Mouse (Mus musculus): Measurements from ENCODE around the gene Asb8.

Asb8 gene

DNA sequence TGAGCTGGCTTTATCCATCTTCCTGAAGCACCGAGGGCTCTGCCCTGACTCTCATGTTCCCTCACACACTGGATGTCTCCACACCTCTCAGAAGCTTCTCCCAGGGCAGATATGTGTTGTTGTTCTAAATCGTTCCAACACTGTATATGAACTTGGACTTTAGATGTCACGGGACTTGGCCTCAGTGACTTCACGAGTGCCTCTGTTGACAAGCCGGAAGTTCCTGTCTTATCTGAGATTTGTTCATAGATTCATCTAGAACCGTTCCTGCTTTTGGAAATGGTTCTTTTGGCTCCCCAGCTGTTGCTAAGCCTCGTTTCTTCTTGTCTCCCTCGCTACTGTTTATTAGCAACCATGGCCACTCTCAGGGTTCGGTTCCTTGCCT is 49.7 kb downstream of the Asb8 start:
- DNase-seq (ENCODE audit: low spot score), result no peak

DNA sequence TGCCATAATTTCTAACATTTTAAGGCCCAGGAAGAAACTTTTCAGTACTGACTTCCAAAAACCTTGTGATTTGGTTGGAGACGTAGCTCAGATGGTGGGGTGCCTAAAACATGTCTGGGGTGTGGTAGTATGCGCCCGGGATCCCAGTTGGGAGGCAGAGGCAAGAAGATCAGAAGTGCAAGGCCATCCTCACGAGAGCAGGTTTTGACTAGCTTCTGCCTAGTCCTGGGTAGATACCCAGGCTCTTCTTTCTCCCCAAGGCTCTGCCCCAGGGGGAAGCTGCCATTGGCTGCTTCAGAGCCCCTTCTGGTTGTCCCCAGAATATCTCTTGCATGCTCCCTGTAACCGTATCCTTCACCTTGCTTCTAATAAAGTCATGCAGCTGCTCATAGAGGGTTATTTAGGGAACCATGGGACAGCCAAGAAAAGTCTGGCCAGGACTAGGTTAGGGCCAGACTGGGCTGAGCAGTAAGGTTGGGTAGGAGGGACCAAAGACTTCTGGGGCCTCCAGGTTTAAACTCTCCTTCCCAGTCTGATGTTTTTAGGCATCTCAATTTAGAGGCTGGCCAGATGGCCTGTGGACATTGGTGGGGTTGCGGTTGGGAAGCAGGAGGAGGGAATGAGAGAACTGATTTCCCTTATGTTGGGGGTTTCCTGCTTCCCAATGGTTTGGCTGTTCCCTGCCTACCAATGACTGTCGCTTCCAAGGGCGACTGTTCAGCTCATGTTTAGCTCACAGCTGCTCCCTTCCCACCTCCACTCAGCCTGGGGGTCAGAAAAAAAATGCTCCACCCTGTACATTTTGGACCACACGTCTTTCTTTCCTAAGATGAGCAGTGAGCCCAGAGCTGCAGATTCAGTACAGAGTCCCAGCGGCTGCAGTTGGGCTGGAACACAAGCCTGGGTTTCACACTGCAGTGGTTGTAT is 50.3 kb downstream of the Asb8 start:
- no peak for DNase-seq (ENCODE audit: low spot score)

DNA sequence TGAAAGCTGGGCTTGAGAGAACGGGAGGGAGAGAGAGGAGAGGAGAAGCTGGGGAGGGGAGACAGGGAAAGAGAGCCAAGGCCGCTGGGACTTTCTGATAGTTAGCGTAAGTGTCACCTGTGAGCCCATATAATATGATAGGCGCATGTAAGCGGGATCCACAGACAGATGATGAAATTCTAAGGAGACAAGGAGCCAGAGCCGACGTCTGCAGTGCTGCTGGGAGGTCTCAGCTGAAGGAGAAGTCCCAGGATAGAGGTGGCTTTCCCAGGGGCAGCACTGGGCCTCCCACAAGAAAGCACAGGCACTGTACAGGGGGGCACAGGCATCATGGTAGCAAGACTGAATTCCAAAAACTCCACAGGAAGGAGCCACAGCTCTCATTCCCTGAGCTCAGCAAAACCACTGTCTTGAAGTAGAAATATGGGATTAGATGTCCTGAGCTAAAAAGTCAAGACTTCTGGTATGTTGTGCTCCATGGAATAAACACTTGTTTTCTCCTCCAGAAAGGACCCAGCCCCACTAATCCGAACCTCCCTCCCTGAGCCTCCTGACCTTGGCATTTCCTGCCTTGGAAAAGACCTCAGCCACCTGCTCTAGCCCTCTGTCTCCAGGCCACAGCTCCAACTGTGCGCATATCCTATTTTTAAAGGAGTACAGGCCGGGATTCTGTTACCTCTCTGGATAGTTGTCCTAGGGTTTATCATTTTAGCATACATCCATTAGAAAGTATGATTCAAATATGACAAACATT is 51.1 kb downstream of the Asb8 start:
- no peak for DNase-seq (ENCODE audit: low spot score)

DNA sequence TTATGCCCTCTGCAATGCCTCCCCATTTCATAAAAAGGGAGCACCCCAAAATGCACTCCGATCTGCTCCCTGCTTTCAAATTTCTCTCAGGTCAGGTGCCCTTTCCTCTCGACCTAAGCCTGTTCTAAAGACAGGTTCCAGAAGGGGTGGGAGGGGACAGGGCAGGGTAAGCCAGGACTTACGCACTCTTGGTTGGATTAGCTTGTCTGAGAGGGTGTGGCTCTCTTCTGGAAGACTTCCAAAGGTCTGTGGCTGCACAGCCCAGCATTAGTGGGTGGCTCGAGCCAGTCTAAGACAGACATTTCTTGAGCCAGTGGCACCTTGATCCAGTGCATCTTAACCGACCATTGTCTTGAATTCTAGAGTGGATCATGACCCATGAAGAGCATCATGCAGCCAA is 53.6 kb downstream of the Asb8 start:
- peak; percentile 14 for DNase-seq (ENCODE audit: low spot score)

DNA sequence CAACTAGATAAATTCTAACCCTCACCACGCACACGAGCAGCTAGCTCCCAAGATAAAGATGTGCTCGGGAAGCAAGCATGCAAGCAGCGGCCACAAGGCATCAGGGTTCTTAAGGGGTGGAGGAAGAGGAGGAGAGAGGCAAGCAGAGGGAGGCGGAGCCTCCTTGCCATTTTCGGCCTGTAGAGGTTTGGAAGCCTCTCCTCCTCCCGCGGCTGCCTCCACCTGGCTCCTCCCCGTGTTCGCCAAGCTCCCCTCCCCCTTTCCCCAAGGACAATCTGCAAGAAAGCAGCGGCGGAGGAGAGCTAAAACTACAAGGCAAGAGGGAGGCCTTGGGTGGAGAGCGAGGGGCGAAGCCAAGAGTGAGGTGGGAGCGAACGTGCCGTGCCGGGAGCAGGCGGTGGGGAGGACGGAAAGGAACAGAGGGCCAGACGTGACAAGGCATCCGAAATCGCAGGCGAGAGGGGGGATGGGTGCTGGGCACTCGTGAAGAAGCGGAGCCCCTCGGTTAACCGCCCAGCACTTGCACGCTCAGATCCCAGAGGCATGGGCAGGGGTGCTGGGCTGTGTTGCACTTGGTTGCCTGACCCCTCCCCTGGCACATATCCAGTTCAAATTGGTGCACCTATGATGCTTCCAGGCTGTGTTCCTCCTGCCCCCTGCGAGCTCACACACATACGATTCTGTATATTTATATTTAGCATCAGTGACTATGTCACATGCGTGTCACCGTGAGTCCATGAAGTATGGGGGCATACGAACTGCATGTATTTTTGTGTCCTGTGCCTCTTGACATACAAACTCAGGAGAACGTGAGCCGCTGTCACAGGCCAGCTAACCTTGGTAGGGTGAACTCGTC is 56.9 kb downstream of the Asb8 start:
- DNase-seq (ENCODE audit: low spot score), result peak; percentile 84

DNA sequence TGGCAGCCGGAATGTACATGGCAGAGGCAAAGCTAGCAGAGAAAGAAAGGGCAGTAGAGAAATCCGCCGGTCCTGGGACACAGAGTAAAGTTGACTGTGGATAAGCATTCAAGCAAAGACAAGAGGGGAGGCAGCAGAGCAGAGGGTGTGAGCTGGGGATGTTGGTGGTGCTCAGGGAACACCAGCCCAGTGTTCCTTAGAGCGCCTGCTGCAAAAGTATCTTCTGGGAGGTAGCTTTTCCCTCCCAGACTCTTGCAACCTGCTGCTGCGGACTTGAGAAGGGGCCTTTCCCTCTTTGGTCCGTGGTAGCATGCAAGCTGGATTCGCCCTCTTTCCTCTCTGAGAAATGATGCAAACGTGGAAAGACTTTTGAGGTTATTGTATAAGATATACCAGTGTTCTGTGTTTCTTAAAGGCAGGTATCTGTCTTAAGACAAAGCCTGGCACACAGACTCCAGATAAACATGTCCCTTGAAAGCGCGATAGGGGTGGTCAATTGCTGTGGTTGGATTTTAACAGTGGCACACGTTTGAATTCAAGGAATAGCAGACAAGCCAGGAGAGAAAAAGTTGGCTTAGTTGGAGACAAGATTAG is 57.6 kb downstream of the Asb8 start:
- no peak for DNase-seq (ENCODE audit: low spot score)

DNA sequence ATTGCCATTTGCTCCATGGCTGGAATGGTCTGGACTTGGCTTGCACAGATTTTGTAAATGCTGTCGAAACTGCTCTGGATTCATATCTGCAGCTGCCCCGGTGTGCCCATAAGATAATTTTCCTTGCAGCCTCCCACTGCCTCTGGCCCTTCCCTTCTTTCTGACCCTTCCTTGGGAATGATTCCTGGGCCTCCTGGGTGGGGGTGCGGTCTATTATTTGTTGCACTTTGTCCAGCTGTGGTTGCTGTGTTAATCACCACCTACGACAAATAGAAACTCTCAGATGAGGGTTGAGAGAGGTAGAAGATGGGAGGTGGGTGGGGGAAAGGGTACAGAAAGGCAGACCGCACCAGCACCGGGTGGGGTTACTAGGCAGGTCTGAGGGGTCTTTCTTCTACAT is 58.2 kb downstream of the Asb8 start:
- DNase-seq (ENCODE audit: low spot score), result no peak

DNA sequence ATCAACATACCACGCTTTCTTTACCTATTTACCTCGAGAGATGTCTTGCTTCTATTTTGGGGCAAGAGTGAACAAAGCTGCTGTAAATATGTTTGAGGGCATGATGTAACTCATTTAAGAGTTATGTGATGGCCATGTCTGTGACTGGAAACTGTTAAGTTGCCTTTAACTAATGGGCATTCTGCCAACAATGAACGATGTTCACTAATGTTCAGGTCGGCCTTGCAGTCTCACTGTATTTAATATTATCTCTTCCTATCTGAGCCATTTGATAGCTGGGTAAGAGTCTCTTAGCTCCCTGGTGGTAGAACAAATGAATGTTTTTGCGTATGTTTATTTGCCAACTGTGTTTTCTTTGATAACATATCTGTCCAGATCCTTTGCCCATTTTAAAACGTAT is 58.9 kb downstream of the Asb8 start:
- no peak for DNase-seq (ENCODE audit: low spot score)

DNA sequence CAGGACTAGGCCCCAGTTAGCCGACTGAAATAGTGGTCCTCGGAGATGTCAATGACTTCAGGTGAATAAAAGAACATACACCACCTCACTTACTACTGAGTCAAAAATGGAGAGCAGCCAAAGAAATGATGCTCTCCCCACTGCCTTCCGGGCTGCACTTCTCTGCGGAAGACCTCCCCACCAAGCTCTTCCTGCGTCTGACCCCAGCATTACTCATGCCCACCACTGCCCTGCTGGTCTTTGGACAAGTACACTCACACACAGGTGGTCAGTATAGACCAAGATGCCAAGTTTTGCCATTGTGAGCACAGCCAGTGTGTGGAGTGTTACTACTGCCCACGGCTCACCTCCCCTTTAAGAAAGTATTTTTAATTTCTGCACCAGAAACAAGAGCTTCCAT is 63.0 kb downstream of the Asb8 start:
- no peak for DNase-seq (ENCODE audit: low spot score)

DNA sequence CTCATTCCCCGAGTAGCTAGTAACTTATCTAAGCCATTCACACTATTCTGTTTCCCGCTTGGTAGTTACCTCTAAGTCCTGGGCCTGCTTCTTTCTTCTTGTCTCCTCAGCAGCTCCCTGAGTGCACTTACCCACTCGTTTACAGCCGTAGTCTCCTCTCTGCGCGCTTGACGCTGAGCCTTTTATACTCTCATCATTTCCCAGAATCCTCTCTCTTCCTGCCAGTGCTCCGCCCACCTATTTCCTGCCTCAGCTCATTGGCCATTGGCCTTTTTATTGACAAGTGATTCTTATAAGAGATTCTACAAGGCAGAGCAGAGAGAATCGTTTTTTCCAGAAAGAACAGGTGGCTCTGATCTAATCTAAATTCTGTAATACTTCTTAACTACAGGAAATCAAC is 66.9 kb downstream of the Asb8 start:
- no peak for DNase-seq (ENCODE audit: low spot score)

DNA sequence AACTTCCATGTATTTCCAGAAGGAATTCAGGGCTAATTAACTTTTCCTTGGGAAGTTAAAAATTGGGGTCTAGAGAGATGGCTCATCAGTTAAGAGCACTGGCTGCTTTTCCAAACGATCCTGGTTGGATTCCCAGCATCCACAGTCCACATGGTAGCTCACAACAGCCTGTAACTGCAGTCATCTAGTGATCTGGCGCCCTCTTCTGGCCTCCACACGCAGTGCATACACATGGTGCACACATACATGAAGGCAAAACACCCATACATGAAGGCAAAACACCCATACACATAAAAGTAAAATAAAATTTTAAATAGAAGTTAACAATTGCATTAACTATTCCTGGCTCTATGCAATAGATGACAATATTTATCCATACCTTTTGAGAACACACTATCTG is 68.5 kb downstream of the Asb8 start:
- DNase-seq (ENCODE audit: low spot score), result no peak

DNA sequence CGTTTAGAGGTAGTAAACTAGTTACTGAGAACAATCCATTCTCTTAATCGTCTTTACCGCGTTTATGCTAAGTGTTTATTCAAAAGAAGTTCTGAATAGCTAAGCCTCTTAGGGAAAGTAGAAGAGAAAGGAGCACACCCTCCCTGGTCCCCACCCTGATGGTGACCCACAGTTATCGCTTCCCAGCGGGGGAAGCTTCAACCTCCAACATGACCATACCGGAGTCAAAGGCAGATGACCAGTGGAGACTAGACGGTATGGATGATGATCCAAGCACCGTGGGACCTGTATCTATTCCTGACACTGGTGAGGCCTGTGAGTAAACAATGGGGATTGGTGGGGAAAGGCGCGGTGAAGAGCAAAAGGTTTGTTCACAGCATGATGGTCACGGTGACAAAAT is 70.5 kb downstream of the Asb8 start:
- DNase-seq (ENCODE audit: low spot score), result no peak

DNA sequence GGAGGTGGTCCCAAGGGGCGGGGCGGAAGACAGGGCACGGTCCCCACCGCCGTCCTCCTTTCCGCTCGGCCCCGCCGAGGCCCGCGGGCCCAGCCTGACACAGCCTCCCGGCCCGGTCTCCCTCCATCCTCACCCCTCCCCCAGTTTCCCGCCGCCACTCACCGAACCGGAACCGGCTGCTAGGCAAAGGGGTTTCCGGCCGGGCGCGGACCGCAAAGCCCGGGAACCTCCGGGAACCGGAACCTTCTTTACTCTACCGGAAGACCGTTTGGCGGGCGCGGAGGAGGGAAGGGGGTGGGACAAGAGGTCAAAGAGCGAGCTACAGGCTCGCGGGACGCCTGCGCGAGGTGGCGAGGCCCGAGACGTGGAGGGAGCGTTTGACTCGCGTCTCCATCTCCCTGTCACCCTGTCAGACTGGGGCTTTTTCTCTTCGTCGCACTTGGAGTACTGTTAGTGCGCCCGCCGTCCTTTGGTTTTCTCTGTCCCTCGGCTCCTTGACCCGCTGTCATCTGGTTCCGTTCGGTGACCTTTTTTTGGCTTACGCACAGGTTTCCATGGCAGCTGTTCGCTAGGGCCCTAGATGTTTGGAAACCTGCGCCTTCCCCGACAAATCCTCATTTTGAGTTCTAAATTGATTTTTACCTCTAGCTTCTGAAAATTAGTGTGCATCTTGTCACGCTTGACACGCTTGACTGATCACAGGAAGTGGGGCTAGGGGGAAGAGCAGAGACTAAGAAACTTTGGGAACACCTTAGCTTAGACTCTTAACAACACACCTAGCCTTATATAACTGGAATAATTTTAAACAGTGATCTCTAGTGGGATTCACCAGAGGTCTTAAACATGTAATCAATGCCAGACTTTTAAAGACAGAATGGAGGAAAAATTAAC is 72.1 kb downstream of the Asb8 start, which contains the start of gene Senp1:
Gene Senp1 (minus strand): TSS at position 624 of the 891 bp plus-strand sequence.
- DNase-seq (ENCODE audit: low spot score), result peak; percentile 91

DNA sequence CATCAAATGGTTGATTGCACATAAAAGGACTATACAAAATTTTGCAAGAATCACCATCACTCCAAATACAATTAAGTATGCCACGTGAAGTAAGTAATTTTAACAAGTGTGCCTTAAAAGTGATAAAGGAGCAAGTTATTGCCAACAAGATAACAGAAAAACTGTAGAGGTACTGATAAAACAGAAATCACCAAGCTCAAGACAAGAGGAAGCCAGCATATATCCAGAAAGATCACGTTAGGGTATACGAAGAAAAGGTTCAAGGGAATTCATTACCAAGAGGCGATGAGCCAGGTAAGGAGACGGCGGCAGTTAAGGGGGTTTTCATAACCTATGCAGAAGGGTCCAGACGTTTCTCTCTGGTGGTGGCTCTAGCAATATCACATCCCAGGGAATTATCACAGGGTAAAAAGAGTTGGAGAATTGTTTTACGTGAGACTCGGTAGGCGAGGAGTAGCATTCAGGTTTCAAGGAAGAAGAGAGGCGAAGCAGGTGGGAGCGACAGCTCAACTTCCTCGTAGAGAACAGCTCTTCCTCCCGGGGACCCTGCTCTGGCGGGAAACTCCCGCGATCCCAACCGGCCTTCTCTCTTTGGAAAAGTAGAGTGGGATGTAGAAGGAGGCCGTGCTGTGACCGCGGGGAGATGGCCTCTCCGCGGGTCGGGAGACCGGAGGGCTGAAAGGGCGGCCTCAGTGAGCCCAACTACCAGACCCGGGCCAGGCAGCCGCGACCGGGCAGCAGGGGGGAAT is 72.9 kb downstream of the Asb8 start, which contains the start of gene Pfkm:
Gene Pfkm (plus strand): TSS at position 218 of the 749 bp plus-strand sequence.
- no peak for DNase-seq (ENCODE audit: low spot score)

DNA sequence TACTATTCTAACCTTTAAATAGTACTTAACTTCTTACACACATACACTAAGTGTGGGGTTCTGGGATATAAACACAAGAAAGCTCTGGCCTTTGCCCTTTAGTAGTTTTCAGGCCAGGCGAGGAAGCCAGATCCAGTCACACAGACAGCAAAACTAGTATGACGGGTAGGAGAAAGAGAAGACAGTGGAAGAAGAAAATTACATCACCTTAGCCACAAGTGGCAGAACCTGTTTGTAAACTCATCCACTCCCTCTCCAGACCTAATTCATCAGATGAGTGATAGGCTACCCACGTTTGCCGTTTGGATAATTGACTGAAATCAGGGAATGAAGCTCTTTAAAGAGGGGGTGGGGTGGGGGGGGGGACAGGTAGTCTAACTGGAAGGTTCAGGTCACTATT is 73.6 kb downstream of the Asb8 start:
- no peak for DNase-seq (ENCODE audit: low spot score)

DNA sequence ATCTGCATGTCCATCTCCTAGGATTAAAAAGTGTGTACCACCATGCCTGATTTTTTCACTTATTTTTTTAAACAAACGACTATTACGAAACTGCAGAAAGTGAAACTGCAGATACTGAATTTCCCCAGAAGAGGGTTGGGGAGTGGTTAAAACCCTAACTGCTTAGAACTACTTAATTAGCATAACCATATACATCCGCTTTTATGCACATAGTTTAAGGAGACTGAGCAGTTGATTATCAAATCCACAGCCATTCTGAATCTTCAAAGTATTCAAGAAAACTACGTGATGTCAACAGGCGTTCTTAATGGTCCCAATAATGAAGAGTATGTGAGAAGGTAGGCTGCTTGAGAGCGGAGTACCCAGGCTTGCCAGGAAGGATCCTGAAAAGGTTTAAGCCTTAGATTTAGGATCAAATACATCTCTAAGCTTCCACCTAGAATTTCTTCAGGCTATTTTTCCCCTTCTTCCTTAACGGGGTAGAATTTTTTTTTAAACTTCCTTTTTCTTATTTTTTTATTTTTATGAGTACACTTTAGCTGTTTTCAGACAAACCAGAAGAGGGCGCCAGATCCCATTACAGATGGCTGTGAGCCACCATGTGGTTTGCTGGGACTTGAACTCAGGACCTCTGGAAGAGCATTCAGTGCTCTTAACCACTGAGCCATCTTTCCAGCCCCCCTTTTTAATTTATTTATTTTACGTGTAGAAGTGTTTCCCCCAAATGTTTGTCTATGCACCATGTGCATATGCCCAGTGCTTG is 75.8 kb downstream of the Asb8 start:
- DNase-seq (ENCODE audit: low spot score), result peak; percentile 28

DNA sequence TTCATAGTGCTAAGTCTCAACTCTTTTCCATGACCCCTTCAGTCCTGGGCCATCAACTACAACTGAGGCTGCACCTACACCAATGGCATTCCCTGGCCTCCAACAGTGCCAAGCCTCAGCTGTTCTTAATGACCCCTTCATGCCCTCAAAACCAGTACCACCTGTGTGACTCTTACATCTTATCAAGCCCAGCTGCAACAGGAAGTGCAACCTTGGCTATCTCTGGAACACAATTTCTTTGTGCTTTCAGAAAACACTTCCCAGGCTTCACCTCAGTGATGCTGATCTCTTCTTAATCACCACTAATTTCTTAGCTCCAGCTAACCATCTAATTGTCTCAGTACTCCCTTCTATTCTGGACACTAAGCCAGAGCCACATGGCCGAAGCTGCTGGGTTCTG is 76.5 kb downstream of the Asb8 start:
- DNase-seq (ENCODE audit: low spot score), result no peak

Data from lung, postnatal 25 days (tissue).